Mouse (Mus musculus) limb, embryonic 14.5 days (tissue): ENCODE results near the gene Slc4a1. TPM values are rescaled to one million over a fixed set of nuclear protein-coding genes. Genes with fewer than 3 reads are reported as not detected.
A peak's percentile ranks its signal among the peaks of the same experiment; 100 is the strongest.

Experiments used
- ATAC-seq: fragments of 200-750 bp; cut with Nextera tagmentation; 2 replicates; pipeline ENCODE4 v1.8.0; 2017; ENCODE audit warnings: low read depth, moderate number of reproducible peaks, moderate TSS enrichment; ENCODE audit not compliant: low FRiP score
- DNase-seq: peaks from one replicate; pipeline ENCODE4 v3.0.0-alpha.2; 2015; ENCODE audit warnings: low spot score
- H3K27ac ChIP-seq: fragments of 300-500 bp; sonication (generic); replicated peaks from 2 replicates; pipeline ENCODE4 v1.5.1; 2014; ENCODE audit warnings: low read depth, mild to moderate bottlenecking, low read length, moderate library complexity, mixed read lengths
- H3K27me3 ChIP-seq: fragments of 300-500 bp; sonication (generic); 2 replicates; pipeline ENCODE4 v1.6.1; 2014; ENCODE audit warnings: low read length, mixed read lengths; ENCODE audit not compliant: control insufficient read depth, insufficient read depth
- H3K36me3 ChIP-seq: fragments of 300-500 bp; sonication (generic); 2 replicates; pipeline ENCODE4 v1.6.1; 2014; ENCODE audit warnings: mild to moderate bottlenecking, low read length, moderate library complexity, mixed read lengths; ENCODE audit not compliant: control insufficient read depth, insufficient read depth
- H3K4me1 ChIP-seq: fragments of 300-500 bp; sonication (generic); 2 replicates; pipeline ENCODE4 v1.6.1; 2014; ENCODE audit warnings: antibody characterized with exemption, low read length, mixed read lengths; ENCODE audit not compliant: control insufficient read depth, insufficient read depth
- H3K4me2 ChIP-seq: fragments of 300-500 bp; sonication (generic); replicated peaks from 2 replicates; pipeline ENCODE4 v1.6.1; 2014; ENCODE audit warnings: low read depth, mild to moderate bottlenecking, low read length, moderate library complexity; ENCODE audit not compliant: severe bottlenecking
- H3K4me3 ChIP-seq: fragments of 300-500 bp; sonication (generic); replicated peaks from 2 replicates; pipeline ENCODE4 v1.5.1; 2014; ENCODE audit warnings: low read length
- H3K9ac ChIP-seq: fragments of 300-500 bp; sonication (generic); 2 replicates; pipeline ENCODE4 v1.6.1; 2014; ENCODE audit warnings: mild to moderate bottlenecking, low read depth, low read length, moderate library complexity; ENCODE audit not compliant: severe bottlenecking
- H3K9me3 ChIP-seq: fragments of 300-500 bp; sonication (generic); 2 replicates; pipeline ENCODE4 v1.6.1; 2016; ENCODE audit warnings: low read length; ENCODE audit not compliant: control insufficient read depth
- POLR2A ChIP-seq: fragments of 200-500 bp; IDR thresholded peaks from 2 replicates; pipeline ENCODE4 v1.8.0; 2012; ENCODE audit warnings: inconsistent platforms, mild to moderate bottlenecking, moderate library complexity, borderline replicate concordance; ENCODE audit not compliant: insufficient read depth, insufficient read length; ENCODE audit errors: extremely low read depth
- WGBS: fragments of 180-500 bp; shearing (Covaris S2); extraction: QIAGEN DNeasy Blood & Tissue Kit; methylation state at CpG from one replicate; pipeline ENCODE4 v1.1.7; 2014; 5-methylcytosine and 5-hydroxymethylcytosine counted together
- polyA plus RNA-seq, 2 experiments: library from polyadenylated mRNA; depleted of rRNA in 1 of 2; stranded (reverse) in 1 of 2; unstranded in 1 of 2; fragments of >200 nt; fragmentation: Nextera tagmentation in 1 of 2; extraction: Ambion mirVana in 1 of 2; gene quantifications; 2 replicates each; pipeline versions ENCODE4 v1.2.1 to v1.2.3; 2012 to 2014

The Slc4a1 gene
- polyA plus RNA-seq, 2 experiments: 3.5 to 6.6 TPM

DNA sequence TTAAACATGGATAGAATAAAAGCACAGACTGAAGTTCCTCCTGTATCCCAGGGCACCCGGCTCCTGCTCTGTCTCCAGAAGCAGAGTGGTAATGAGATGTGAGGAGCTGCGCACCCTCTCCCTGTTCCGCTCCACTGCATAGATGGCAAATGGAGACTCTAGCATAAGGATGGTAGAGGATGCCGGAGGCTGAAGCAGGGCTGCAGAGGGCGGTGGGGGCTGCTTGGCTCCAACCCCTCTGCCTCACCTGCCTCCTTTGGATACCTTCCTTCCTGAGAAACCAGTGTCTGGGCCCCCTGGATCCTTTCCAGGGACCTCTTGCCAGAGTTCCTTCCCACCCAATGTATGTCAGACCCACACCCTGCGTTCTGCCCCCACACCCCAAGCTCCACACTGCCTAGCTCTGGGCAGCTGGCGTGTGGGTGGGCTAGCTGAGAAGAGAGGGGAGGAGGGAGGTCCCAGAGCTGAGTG, 30.7 kb upstream of the Slc4a1 start:
- ATAC-seq (no peak), DNase-seq (no peak)
- TF ChIP-seq POLR2A: no peak
- WGBS: 78% methylated on average over 7 of the region's 7 CpGs
- Histone ChIP-seq H3K9ac (no peak overlapping the region), H3K4me3 (no peak overlapping the region), H3K36me3 (no peaks in the 10 kb centered on the region; the same call in 1 of the 2 replicates), H3K9me3 (no peaks in the 10 kb centered on the region), H3K4me1 (peaks cover 12% of the 10 kb centered on the region), H3K27me3 (peaks cover 37% of the 10 kb centered on the region), H3K4me2 (no peak overlapping the region), H3K27ac (no peak overlapping the region)

DNA sequence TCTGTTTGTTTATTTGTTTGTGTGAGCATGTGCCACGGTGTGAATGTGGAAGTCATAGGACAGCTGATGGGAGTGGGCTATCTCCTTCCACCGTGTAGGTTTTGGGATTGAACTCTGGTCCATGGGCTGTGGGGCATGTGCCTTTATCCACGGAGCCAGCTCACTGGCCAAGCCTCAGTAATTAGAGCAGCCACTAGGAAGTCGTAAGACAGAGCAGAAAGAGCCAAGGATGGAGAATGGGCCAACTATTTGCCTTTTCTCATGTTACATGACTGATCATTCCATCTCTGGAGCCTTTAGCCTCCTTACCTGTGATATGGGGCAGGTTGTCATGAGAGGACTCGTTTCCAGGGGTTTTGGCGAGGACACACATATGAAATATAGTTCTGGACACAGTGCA, 30.3 kb upstream of the Slc4a1 start:
- Histone ChIP-seq H3K4me1 (peaks cover 12% of the 10 kb centered on the region), H3K9me3 (no peaks in the 10 kb centered on the region), H3K36me3 (no peaks in the 10 kb centered on the region), H3K4me3 (no peak overlapping the region), H3K27me3 (peaks cover 34% of the 10 kb centered on the region), H3K9ac (no peak overlapping the region), H3K27ac (no peak overlapping the region), H3K4me2 (no peak overlapping the region)
- WGBS: 57% methylated on average over 6 of the region's 6 CpGs
- DNase-seq: no peak
- ATAC-seq: no peak
- no peak for TF ChIP-seq POLR2A

DNA sequence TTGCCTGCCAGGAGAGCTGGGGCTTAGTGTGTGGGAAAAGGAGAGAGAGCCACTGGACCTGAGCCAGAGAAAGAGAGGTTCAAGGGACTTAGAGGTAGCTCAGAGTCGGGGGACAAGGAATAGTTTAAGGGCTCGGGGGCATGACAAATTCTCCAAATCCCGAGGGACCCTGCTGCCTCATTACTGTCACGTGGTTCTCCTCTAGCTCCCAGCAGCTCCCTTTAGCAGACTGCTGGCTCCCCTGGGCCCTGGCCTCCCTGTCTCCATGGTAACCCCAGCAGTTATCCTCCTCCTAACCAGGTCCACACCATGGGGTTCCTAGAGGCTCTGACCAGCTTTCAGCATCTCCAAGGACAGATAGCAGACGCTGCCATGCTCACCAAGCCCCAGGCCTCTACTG, 29.2 kb upstream of the Slc4a1 start:
- WGBS: 14% methylated on average over 5 of the region's 5 CpGs
- H3K9ac ChIP-seq: no peak overlapping the region
- TF ChIP-seq POLR2A: no peak
- no peak overlapping the region for H3K4me2 ChIP-seq
- no peak for ATAC-seq
- no peak for DNase-seq
- H3K36me3 ChIP-seq: no peaks in the 10 kb centered on the region
- no peak overlapping the region for H3K4me3 ChIP-seq
- H3K9me3 ChIP-seq: no peaks in the 10 kb centered on the region
- peaks cover 12% of the 10 kb centered on the region for H3K4me1 ChIP-seq
- no peak overlapping the region for H3K27ac ChIP-seq
- H3K27me3 ChIP-seq: peaks cover 25% of the 10 kb centered on the region

DNA sequence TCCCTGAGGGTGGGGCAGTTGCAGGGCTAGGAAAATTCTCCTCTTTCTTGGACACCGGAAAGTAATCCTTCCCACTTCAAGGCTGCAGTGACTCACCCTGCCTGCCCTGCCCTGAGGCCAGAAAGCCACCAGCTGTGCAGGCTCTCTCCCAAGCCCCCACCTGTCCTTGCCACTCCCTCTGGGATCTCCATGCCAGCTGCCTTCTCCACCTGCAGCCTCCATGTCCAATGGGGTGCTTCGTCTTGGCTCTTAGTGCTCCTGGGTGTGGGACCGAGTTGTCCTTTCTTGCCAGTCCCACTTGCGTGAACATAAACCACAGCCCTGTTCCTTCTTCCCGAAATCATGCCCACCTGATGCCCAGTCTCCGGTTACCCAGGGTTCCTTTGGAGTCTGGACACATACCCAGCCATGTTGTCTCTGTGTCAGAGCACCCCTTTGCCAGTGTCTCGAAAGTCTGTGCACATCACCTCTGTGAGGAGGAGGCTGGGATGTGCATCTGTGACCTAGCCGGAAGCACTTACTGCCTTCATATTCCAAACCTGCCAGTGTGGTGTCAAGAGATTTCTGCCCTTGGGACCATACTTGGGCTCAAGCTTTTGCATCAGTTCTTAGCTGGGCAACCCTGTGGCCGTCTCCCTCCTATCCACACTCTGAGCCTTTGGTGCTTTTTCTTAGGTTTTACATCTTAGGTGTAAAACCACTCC, 28.6 kb upstream of the Slc4a1 start:
- 77% methylated on average over 9 of the region's 9 CpGs for WGBS
- Histone ChIP-seq H3K4me3 (no peak overlapping the region), H3K9me3 (no peaks in the 10 kb centered on the region), H3K4me1 (peaks cover 9% of the 10 kb centered on the region), H3K9ac (no peak overlapping the region), H3K36me3 (no peaks in the 10 kb centered on the region), H3K4me2 (no peak overlapping the region), H3K27me3 (peaks cover 18% of the 10 kb centered on the region), H3K27ac (no peak overlapping the region)
- no peak for ATAC-seq
- DNase-seq: no peak
- no peak for TF ChIP-seq POLR2A

DNA sequence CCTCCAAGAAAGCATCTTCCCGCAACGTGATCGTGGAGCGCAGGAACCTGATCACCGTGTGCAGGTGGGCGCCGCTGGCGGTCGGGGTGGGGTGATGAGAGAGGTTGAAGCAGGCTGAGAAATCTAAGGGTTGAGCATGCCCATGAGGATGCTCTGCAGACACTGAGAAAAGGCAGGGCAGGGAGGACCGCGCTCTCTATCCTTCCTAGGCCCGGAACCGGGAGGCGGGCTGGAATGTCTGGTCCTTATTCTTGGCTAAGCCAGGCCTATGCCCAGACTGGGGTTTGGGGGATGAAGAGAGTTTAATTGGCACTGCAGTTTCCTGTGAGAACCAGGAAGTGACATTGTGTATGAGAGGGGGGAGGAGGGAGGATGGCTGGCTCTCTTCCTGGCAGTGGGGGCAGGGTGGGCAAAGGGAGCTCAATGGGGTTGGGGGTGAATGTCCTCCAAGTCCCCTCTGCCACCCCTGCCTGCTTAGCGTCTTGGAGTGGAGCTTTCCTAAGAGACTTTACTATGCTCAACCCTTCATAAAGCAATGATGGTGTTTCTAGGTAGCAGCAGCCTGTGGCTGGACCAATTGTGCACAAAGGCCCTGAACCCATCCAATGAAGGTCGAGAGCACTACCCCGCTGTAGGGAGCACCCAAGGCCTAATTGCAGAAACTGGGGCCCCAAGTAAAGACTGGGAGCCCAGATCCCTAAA, 27.9 kb upstream of the Slc4a1 start:
- Histone ChIP-seq H3K27me3 (peaks cover 11% of the 10 kb centered on the region; the same call in 1 of the 2 replicates), H3K4me2 (peak overlapping the region; percentile 94), H3K27ac (no peak overlapping the region), H3K9ac (no peak overlapping the region), H3K4me1 (peaks cover 7% of the 10 kb centered on the region), H3K36me3 (no peaks in the 10 kb centered on the region), H3K4me3 (peak overlapping the region; percentile 35), H3K9me3 (no peaks in the 10 kb centered on the region)
- 8% methylated on average over 17 of the region's 17 CpGs for whole genome bisulfite sequencing
- no peak for ATAC-seq
- no peak for DNase-seq
- TF ChIP-seq POLR2A: no peak
